Mouse (Mus musculus): Measurements from ENCODE around the gene Prss57.

The Prss57 gene

GRCm38 (mm10) chr10:79790861-79791260, at the start of gene Prss57:
Gene Prss57, minus strand, starts transcription at chr10:79790961.
- no peak for DNase-seq (ENCODE audit: low spot score in 2 of 2)

- no peak for DNase-seq (ENCODE audit: low spot score in 2 of 2)
These were observed 49.3 kb upstream of the Prss57 start for GRCm38 (mm10) chr10:79840091-79840490.

DNA sequence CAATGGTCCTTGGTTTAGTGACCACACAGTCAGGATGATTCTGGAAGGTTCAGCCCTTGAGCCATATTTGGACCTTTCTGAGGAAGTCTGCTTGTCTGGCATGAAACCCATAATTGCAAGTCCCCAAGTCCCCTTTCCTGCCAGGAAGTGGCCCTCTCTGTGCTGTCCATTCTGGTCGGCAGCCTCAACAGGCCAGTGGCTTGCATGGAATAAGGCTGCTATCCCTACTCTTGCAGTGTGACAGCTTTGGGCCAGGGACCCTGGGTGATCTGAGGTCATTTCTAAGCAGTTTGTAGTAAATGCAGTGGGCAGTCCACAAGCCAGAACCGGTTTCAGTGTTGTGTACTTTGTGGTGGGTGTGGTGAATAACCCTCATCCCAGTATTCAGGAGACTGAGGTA, 47.4 kb upstream of the Prss57 start:
- DNase-seq (ENCODE audit: low spot score in 2 of 2): no peak

GRCm38 (mm10) chr10:79836918-79837317, 46.2 kb upstream of the Prss57 start:
- DNase-seq (ENCODE audit: low spot score in 2 of 2): no peak

DNA sequence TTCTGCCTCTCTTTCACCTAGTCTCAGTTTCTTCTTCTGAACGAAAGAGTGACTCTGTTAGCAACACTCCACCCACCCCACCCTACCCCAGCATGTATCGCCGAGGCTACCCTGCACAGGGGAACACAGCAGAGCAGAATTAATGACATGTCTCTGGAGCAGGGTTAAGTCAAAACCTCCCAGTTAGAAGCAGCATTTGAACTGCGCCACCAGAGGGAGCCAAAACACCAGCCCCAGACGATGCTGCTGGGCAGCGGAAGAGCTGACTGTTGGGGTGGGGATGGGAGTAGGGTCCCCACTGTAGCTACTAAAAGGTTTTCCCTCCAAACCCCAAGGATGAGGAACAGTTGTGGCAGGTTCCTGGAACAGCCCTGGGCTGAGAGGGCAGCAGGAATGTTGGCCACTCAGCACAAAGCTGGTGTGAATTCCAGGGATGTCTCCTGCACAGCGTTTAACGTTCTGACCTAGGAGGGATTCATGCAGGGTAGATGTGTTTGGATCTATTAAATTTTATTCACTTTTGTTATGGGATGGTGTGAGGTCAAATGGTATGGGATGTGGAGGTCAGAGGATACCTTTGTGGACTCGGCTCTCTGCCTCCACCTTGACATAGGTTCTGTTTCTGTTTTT, 44.1 kb upstream of the Prss57 start:
- DNase-seq (ENCODE audit: low spot score in 2 of 2): peak; percentile 68 to 82

GRCm38 (mm10) chr10:79832786-79833181, 42.0 kb upstream of the Prss57 start:
- no peak for DNase-seq (ENCODE audit: low spot score in 2 of 2)

- no peak for DNase-seq (ENCODE audit: low spot score in 2 of 2)
These were observed 41.4 kb upstream of the Prss57 start for GRCm38 (mm10) chr10:79832026-79832785.

DNA sequence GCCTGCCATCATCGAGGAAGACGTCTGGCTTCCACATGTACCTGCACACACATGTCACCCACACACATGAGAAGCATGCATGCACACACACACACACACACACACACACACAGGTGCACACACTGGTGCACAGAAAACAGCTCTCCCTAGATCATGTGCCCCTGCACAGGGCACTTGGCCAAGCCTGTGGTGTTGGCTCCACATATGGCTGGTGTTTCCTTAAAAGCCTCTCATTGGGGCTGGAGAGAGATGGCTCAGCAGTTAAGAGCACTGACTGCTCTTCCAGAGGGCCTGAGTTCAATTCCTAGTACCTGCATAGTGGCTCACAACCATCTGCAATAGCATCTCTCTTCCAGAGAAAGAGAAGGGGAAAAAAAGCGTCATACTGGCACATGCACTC, 40.8 kb upstream of the Prss57 start:
- no peak for DNase-seq (ENCODE audit: low spot score in 2 of 2)

DNA sequence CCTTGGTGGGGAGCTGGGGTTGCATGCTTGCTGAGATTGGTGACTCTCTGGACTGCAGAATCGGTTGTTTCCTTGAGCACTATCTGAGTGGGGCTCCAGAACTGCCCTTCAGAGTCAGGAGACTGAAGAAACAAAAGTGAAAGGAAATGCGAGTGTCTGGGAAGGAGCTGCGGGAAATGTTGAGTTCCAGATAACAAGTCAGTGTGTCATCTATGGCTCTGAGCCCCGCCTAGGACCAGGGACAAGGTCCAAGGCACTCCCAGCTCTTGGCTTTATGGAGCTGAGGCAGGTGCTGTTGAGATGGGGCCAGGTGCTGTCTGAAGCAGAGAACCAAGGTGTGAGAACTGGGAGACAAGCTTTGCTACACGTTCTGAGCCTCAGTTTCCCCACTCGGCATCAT, 33.7 kb upstream of the Prss57 start:
- no peak for DNase-seq (ENCODE audit: low spot score in 2 of 2)

GRCm38 (mm10) chr10:79823011-79823410, 32.2 kb upstream of the Prss57 start:
- no peak for DNase-seq (ENCODE audit: low spot score in 2 of 2)

GRCm38 (mm10) chr10:79822372-79822771, 31.6 kb upstream of the Prss57 start:
- DNase-seq (ENCODE audit: low spot score in 2 of 2): no peak

- DNase-seq (ENCODE audit: low spot score in 2 of 2): no peak
These were observed 31.0 kb upstream of the Prss57 start for GRCm38 (mm10) chr10:79821731-79822130.

GRCm38 (mm10) chr10:79820782-79821181, 30.0 kb upstream of the Prss57 start, which contains the start of gene Misp:
Gene Misp, plus strand, starts transcription at chr10:79820989.
- no peak for DNase-seq (ENCODE audit: low spot score in 2 of 2)

GRCm38 (mm10) chr10:79820277-79820676, 29.5 kb upstream of the Prss57 start:
- DNase-seq (ENCODE audit: low spot score in 2 of 2): no peak

DNA sequence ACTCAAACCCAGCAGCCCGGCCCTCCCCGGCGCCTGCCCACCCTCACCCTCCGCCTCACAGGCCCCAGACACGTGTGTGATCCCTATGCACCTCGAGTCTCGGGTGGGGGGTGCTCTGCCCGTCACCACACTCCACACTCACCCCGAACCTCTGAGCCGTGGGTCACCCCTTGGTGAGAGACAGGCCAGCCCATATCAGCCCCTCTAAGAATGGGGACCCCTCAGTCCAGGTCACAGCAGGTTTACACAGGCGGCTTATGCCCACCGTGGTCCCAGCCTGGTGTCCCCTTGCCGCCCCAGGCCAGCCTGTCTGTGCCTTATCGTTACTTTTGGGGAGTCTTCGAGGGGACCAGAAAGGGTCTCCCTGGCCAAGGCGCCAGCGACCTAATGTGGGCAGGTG, 28.8 kb upstream of the Prss57 start:
- DNase-seq (ENCODE audit: low spot score in 2 of 2): no peak

- DNase-seq (ENCODE audit: low spot score in 2 of 2): no peak
These were observed 27.5 kb upstream of the Prss57 start for GRCm38 (mm10) chr10:79818225-79818624.

DNA sequence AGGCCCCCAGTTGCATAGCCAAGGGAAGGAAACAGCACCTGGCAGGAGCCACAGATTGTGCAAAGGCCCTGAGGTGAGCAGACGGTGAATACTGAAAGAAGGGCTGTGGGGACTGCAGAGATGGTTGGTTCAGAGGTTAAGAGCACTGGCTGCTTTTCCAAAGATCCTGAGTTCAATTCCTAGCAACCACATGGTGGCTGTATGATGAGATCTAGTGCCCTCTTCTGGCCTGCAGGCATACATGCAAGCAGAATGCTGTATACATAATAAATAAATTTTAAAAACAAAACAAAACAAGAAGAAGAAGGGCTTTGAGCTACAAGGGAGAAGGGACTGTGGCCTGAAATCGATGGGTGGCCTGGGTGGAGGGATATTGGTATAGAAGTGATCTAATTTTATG, 26.4 kb upstream of the Prss57 start:
- no peak for DNase-seq (ENCODE audit: low spot score in 2 of 2)

GRCm38 (mm10) chr10:79815671-79816494, 25.1 kb upstream of the Prss57 start:
- no peak for DNase-seq (ENCODE audit: low spot score in 2 of 2)

DNA sequence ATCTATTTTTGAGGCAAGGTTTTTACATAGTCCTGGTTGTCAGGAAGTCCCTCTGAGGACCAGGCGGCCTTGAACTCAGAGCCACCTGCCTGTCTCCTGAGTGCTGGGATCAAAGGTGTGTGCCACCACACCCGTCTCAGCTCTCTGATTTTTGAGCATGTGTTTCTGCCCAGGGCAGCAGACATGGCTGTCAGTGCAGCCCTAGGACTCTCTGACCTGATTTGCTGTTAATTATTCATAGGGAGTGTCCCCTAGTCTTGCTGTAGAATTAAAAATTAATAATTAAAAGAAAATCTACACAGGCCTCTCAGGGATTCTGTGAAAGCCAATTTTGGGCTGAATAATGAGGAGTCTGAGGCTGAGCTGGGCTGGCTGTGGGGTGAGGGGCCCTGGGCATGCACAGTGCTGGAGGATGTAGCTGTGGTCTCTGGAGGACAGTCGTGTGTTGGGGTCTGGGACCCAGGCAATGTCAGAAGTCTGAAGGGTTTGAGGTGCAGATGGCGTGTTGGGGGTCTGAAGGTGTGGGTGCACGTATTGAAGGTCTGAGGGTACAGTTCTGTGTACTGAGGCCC, 23.6 kb upstream of the Prss57 start:
- no peak for DNase-seq (ENCODE audit: low spot score in 2 of 2)

- DNase-seq (ENCODE audit: low spot score in 2 of 2): peak; percentile 74 to 90
These were observed 21.2 kb upstream of the Prss57 start for GRCm38 (mm10) chr10:79811736-79812637.

DNA sequence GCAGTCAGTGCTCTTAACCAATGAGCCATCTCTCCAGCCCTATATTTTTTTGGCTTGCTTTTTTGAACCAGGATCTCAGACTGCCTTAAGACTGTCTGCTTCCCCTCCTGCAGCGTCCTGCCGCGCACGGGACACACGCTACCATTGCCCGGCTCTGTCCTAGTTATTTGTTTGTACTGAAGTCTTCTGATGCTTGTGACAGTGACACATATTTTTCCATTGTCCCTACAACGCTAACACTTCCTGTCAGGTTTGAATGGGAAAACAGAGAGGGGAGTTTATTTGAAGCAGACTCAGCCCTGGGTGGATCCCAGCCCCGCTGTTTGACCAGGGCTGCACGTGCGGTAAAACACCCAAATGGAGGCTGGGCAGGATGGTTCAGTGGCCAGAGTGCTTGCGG, 18.0 kb upstream of the Prss57 start:
- DNase-seq (ENCODE audit: low spot score in 2 of 2): no peak
